Mouse (Mus musculus): ENCODE measurements around the gene Oas1e.

DNA sequence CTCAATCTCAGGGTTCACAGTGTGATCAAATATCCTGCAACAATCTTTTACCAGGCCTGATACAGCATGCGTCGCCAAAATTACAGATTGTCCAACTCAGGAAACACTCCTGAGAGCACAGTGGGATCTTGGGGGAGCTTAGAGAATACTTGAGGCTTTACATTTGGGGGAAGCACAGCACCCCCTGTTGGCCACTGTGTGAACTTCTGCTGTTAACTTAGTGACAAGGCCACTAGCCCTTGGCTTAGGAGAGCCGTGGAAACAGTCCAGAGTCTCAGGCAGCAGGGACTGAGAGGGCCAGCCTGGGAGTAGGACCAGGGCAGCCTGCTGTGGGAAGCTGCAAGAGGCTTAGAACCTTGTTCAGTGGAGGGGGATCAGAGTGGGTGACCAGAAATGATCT, 20.6 kb upstream of the Oas1e start:
- TF ChIP-seq CTCF (IDR thresholded peaks at IDR 0.05) (peak; percentile 68), EP300 (IDR thresholded peaks at IDR 0.05) (no peak)

Measured in lung, postnatal 0 days (tissue).